Mouse (Mus musculus) adrenal gland, postnatal 4 days (tissue): ENCODE measurements around the gene Vmn1r47. TPM values are rescaled to one million over a fixed set of nuclear protein-coding genes. Genes with fewer than 3 reads are reported as not detected.
"Not testable (repeated sequence)": the region's sequence is repeated elsewhere in the genome, so short reads cannot be mapped to it uniquely, and the experiment has no call there.

Source experiments
- DNase-seq, 2 experiments: peaks; one replicate each; pipeline ENCODE4 v3.0.0; 2021 to 2022; ENCODE audit warnings: low spot score in 2 of 2, mixed read lengths in 2 of 2
- long read RNA-seq, 2 experiments: library from polyadenylated mRNA; stranded (forward); transcript quantifications; one replicate each; pipeline ENCODE4 v2.0.0; 2021
- total RNA-seq, 2 experiments: library from RNA; stranded (reverse); gene quantifications; 2 replicates each; pipeline ENCODE4 v1.2.3; 2021

Gene Vmn1r47
- not detected for total RNA-seq
- long read RNA-seq, experiment 1 = 0 reads
- long read RNA-seq, experiment 2 = 0 reads

DNA sequence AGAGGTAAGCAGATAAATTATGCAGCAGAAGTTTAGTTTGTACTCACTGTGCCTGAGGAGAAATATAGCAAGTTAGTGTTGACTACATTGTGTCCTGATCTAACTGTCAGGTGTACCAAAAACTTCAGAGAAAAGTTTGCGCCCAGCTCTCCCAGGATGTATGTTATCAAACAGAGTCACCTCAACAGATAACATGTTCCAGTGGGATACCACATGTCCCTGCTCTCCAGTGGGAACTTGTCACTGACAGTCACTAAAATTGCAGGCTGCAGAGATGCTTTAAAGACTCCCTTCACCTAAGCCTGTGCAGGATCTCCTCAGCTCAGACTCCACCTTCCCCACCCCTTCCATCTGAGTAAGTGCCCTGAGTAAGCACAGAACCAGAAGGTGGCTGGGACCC, at the start of gene Vmn1r47:
Gene Vmn1r47 (plus strand): TSS at position 301 of the 400 bp plus-strand sequence.
- not testable (repeated sequence) for DNase-seq

DNA sequence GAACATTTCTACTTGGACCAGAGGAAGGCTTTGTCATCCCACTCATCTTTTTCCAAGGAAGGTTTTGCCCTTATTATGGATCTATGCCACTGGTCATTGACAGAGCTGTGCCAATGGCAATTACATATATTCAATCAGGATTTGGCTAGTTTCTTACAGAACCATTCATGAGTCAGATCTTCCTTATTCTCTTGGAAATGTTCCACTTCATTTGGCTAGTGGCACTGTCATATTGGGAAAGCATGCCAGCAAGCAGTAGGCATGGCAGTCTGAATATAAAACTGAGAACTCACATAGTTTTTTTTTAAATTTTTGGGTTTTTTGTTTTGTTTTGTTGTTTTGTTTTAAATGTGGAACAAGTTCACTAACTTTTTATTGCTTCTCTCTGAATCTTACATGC, 49.6 kb upstream of the Vmn1r47 start:
- DNase-seq = no peak

DNA sequence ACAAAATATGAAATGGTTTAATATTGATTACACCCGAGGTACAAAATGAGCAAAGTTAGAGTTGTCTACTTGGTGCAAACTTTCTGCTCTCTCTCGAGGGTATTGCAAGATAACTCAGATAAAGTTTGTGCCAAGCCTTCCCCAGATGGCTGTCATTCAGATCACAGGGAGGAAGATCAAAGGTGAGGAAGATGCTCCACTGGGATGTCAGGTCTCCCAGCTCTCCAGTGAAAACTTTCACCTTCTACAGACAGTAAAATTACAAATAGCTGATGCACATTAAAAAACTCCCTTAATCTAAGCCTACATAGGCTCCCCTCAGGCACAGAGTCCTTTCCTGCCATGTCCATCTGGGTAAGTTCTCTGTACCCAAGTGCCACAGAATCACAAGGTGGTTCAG, 46.9 kb upstream of the Vmn1r47 start, which contains the start of gene Vmn1r46:
Gene Vmn1r46 (plus strand): TSS at position 301 of the 400 bp plus-strand sequence.
- DNase-seq = no peak

DNA sequence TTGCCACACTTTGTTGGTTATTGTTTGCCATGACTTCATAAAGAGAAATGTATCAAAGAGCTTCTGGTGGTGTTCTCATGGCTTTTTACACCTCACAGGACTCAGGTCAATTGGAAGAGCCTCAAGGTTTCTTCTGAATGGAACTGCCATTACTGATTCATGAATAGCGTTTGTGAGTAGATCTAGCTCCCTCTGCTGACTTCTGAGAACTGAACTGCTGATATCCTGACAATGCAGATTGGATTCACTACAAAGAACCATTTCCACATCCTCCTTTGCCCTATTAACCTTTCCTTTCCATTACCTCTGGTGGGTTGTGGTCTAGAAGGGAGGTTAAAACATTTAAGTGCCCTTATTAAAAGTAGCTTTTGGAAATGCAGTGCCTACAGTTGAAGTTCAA, 30.0 kb upstream of the Vmn1r47 start:
- DNase-seq = no peak

DNA sequence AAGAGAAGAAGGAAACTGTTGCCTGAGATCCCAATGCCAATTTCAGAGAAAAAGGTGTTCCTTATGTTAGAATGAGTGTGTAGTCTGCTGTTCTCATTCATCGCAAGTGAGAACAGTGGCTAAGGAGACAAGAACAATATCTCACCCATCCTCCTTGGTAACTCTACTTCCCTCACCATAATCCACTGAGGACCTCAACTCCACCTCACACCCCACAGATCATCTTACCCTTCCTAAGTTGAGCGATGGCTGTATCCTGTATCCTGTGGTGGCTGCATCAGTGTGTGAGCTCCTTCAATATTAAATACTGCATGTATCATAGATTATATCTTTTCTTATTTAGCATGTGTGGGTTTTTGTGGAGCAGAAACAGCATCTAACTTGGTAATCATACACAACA, 20.8 kb downstream of the Vmn1r47 start, which contains the start of gene Vmn1r48:
Gene Vmn1r48 (minus strand): TSS at position 101 of the 400 bp plus-strand sequence.
- not testable (repeated sequence) for DNase-seq

Other genes starting within 250 kb of the Vmn1r47 start
- gene Vmn1r42, start 139.7 kb upstream of the Vmn1r47 start, total RNA-seq = not detected
- not detected for gene Vmn1r43, start 139.7 kb upstream of the Vmn1r47 start, total RNA-seq
- not detected for gene Vmn1r44, start 132.5 kb upstream of the Vmn1r47 start, total RNA-seq
- gene Vmn1r45, start 75.5 kb upstream of the Vmn1r47 start, total RNA-seq = not detected
- not detected for gene Vmn1r46, start 46.8 kb upstream of the Vmn1r47 start, total RNA-seq
- gene Vmn1r48, start 20.7 kb downstream of the Vmn1r47 start, total RNA-seq = not detected
- not detected for gene Vmn1r49, start 62.4 kb downstream of the Vmn1r47 start, total RNA-seq
- gene Vmn1r50, start 85.3 kb downstream of the Vmn1r47 start, total RNA-seq = not detected
- not detected for gene Vmn1r51, start 106.4 kb downstream of the Vmn1r47 start, total RNA-seq
- gene Vmn1r52, start 158.7 kb downstream of the Vmn1r47 start, total RNA-seq = not detected
- gene V1ra8, start 186.6 kb downstream of the Vmn1r47 start, total RNA-seq = not detected
- gene Vmn1r53, start 208.3 kb downstream of the Vmn1r47 start, total RNA-seq = not detected
- gene Vmn1r54, start 230.2 kb downstream of the Vmn1r47 start, total RNA-seq = not detected